Mouse (Mus musculus): Measurements from ENCODE around the gene Mcee. TPM values are rescaled to one million over a fixed set of nuclear protein-coding genes. Genes with fewer than 3 reads are reported as not detected.
A peak's percentile ranks its signal among the peaks of the same experiment; 100 is the strongest.

Mcee gene
- polyA plus RNA-seq, 2 experiments: 37.8 to 62.2 TPM

- Histone ChIP-seq H3K9ac (ENCODE audit: low read depth, low read length, severe bottlenecking) (no peak overlapping the region), H3K4me1 (ENCODE audit: control insufficient read depth, insufficient read depth, low read length) (no peaks in the 10 kb centered on the region), H3K27me3 (ENCODE audit: control insufficient read depth, insufficient read depth, low read length) (no peaks in the 10 kb centered on the region), H3K36me3 (ENCODE audit: control insufficient read depth, insufficient read depth, low read length) (no peaks in the 10 kb centered on the region), H3K27ac (replicated peaks; ENCODE audit: low read depth, low read length) (no peak overlapping the region), H3K9me3 (ENCODE audit: control insufficient read depth, low read length) (no peaks in the 10 kb centered on the region), H3K4me3 (replicated peaks; ENCODE audit: low read length) (no peak overlapping the region), H3K4me2 (replicated peaks; ENCODE audit: low read depth, low read length, severe bottlenecking) (no peak overlapping the region)
- DNase-seq (ENCODE audit: low spot score): peak; percentile 3
- WGBS: 58% methylated on average over 4 of the region's 4 CpGs
- no peak for TF ChIP-seq POLR2A (IDR thresholded peaks at IDR 0.05; ENCODE audit: borderline replicate concordance, extremely low read depth, insufficient read depth, insufficient read length)
- no peak; the same call in 1 of the 2 replicates for ATAC-seq (ENCODE audit: low FRiP score, low read depth)
These were observed 60.2 kb downstream of the Mcee start for GRCm38 (mm10) chr7:64452471-64453222.

- TF ChIP-seq POLR2A (IDR thresholded peaks at IDR 0.05; ENCODE audit: borderline replicate concordance, extremely low read depth, insufficient read depth, insufficient read length): no peak
- peak; percentile 25 for DNase-seq (ENCODE audit: low spot score)
- Histone ChIP-seq H3K27me3 (ENCODE audit: control insufficient read depth, insufficient read depth, low read length) (no peaks in the 10 kb centered on the region), H3K4me1 (ENCODE audit: control insufficient read depth, insufficient read depth, low read length) (no peaks in the 10 kb centered on the region), H3K9ac (ENCODE audit: low read depth, low read length, severe bottlenecking) (no peak overlapping the region), H3K36me3 (ENCODE audit: control insufficient read depth, insufficient read depth, low read length) (no peaks in the 10 kb centered on the region), H3K4me2 (replicated peaks; ENCODE audit: low read depth, low read length, severe bottlenecking) (no peak overlapping the region), H3K4me3 (replicated peaks; ENCODE audit: low read length) (no peak overlapping the region), H3K27ac (replicated peaks; ENCODE audit: low read depth, low read length) (no peak overlapping the region), H3K9me3 (ENCODE audit: control insufficient read depth, low read length) (no peaks in the 10 kb centered on the region)
- ATAC-seq (ENCODE audit: low FRiP score, low read depth): no peak
- WGBS: 67% methylated on average over 4 of the region's 4 CpGs
These were observed 63.8 kb downstream of the Mcee start for GRCm38 (mm10) chr7:64456176-64456575.

GRCm38 (mm10) chr7:64456676-64457075, 64.3 kb downstream of the Mcee start:
- Histone ChIP-seq H3K4me1 (ENCODE audit: control insufficient read depth, insufficient read depth, low read length) (no peaks in the 10 kb centered on the region), H3K27ac (replicated peaks; ENCODE audit: low read depth, low read length) (no peak overlapping the region), H3K36me3 (ENCODE audit: control insufficient read depth, insufficient read depth, low read length) (no peaks in the 10 kb centered on the region), H3K9me3 (ENCODE audit: control insufficient read depth, low read length) (no peaks in the 10 kb centered on the region), H3K9ac (ENCODE audit: low read depth, low read length, severe bottlenecking) (no peak overlapping the region), H3K4me3 (replicated peaks; ENCODE audit: low read length) (no peak overlapping the region), H3K4me2 (replicated peaks; ENCODE audit: low read depth, low read length, severe bottlenecking) (no peak overlapping the region), H3K27me3 (ENCODE audit: control insufficient read depth, insufficient read depth, low read length) (no peaks in the 10 kb centered on the region)
- no peak for ATAC-seq (ENCODE audit: low FRiP score, low read depth)
- no peak for TF ChIP-seq POLR2A (IDR thresholded peaks at IDR 0.05; ENCODE audit: borderline replicate concordance, extremely low read depth, insufficient read depth, insufficient read length)
- no peak for DNase-seq (ENCODE audit: low spot score)
- 86% methylated on average over 3 of the region's 3 CpGs for WGBS

GRCm38 (mm10) chr7:64457811-64458210, 65.4 kb downstream of the Mcee start:
- Histone ChIP-seq H3K4me2 (replicated peaks; ENCODE audit: low read depth, low read length, severe bottlenecking) (no peak overlapping the region), H3K27ac (replicated peaks; ENCODE audit: low read depth, low read length) (no peak overlapping the region), H3K27me3 (ENCODE audit: control insufficient read depth, insufficient read depth, low read length) (no peaks in the 10 kb centered on the region), H3K4me1 (ENCODE audit: control insufficient read depth, insufficient read depth, low read length) (no peaks in the 10 kb centered on the region), H3K36me3 (ENCODE audit: control insufficient read depth, insufficient read depth, low read length) (no peaks in the 10 kb centered on the region), H3K9ac (ENCODE audit: low read depth, low read length, severe bottlenecking) (no peak overlapping the region), H3K4me3 (replicated peaks; ENCODE audit: low read length) (no peak overlapping the region), H3K9me3 (ENCODE audit: control insufficient read depth, low read length) (no peaks in the 10 kb centered on the region)
- TF ChIP-seq POLR2A (IDR thresholded peaks at IDR 0.05; ENCODE audit: borderline replicate concordance, extremely low read depth, insufficient read depth, insufficient read length): no peak
- no peak for ATAC-seq (ENCODE audit: low FRiP score, low read depth)
- no peak for DNase-seq (ENCODE audit: low spot score)
- WGBS: 88% methylated on average over 2 of the region's 2 CpGs

Other genes starting within 250 kb of the Mcee start
- gene Trpm1, start 238.8 kb upstream of the Mcee start, polyA plus RNA-seq (2012; rRNA removed): 0.52 and 1.1 TPM in 2 replicates
- 0.33 and 0.85 TPM in 2 replicates for gene Trpm1, start 238.8 kb upstream of the Mcee start, polyA plus RNA-seq (2014; fragmentation: Nextera tagmentation; extraction: Ambion mirVana)
- gene Mtmr10, start 105.0 kb upstream of the Mcee start, polyA plus RNA-seq (2012; rRNA removed): 9.3 and 10.0 TPM in 2 replicates
- 15.5 and 15.8 TPM in 2 replicates for gene Mtmr10, start 105.0 kb upstream of the Mcee start, polyA plus RNA-seq (2014; fragmentation: Nextera tagmentation; extraction: Ambion mirVana)
- gene Fan1, start 18.5 kb upstream of the Mcee start, polyA plus RNA-seq (2012; rRNA removed): 4.7 and 5.1 TPM in 2 replicates
- gene Fan1, start 18.5 kb upstream of the Mcee start, polyA plus RNA-seq (2014; fragmentation: Nextera tagmentation; extraction: Ambion mirVana): 5.1 and 5.8 TPM in 2 replicates
- 8.7 and 20.6 TPM in 2 replicates for gene Mphosph10, start 339 bp upstream of the Mcee start, polyA plus RNA-seq (2012; rRNA removed)
- 38.9 and 39.6 TPM in 2 replicates for gene Mphosph10, start 339 bp upstream of the Mcee start, polyA plus RNA-seq (2014; fragmentation: Nextera tagmentation; extraction: Ambion mirVana)
- gene Apba2, start 109.1 kb downstream of the Mcee start, polyA plus RNA-seq (2012; rRNA removed): 10.3 and 15.2 TPM in 2 replicates
- 7.4 and 9.7 TPM in 2 replicates for gene Apba2, start 109.1 kb downstream of the Mcee start, polyA plus RNA-seq (2014; fragmentation: Nextera tagmentation; extraction: Ambion mirVana)

Measured in limb, embryonic 14.5 days (tissue).